Mouse (Mus musculus) forebrain, embryonic 14.5 days (tissue): ENCODE data around the gene Arhgef3. TPM values are rescaled to one million over a fixed set of nuclear protein-coding genes. Genes with fewer than 3 reads are reported as not detected.

ENCODE experiments used
- ATAC-seq: fragments of 200-750 bp; cut with Nextera tagmentation; 2 replicates; pipeline ENCODE4 v1.8.0; 2017; ENCODE audit warnings: mild to moderate bottlenecking, moderate library complexity
- DNase-seq: peaks from one replicate; pipeline ENCODE4 v3.0.0-alpha.2; 2015; ENCODE audit warnings: low spot score
- H3K27ac ChIP-seq: fragments of 300-500 bp; sonication (generic); 2 replicates; pipeline ENCODE4 v1.5.1; 2014; ENCODE audit warnings: low read depth, mild to moderate bottlenecking, control low read depth, low read length, moderate library complexity
- H3K27me3 ChIP-seq: fragments of 300-500 bp; sonication (generic); replicated peaks from 2 replicates; pipeline ENCODE4 v1.6.1; 2014; ENCODE audit warnings: low read length, control low read depth, mixed read lengths; ENCODE audit not compliant: control insufficient read depth, insufficient read depth
- H3K36me3 ChIP-seq: fragments of 300-500 bp; sonication (generic); 2 replicates; pipeline ENCODE4 v1.6.1; 2014; ENCODE audit warnings: low read length, control low read depth; ENCODE audit not compliant: control insufficient read depth, insufficient read depth
- H3K4me1 ChIP-seq: fragments of 300-500 bp; sonication (generic); 2 replicates; pipeline ENCODE4 v1.6.1; 2014; ENCODE audit warnings: antibody characterized with exemption, low read length, control low read depth; ENCODE audit not compliant: control insufficient read depth, insufficient read depth
- H3K4me2 ChIP-seq: fragments of 300-500 bp; sonication (generic); 2 replicates; pipeline ENCODE4 v1.6.1; 2014; ENCODE audit warnings: mild to moderate bottlenecking, control low read depth, low read length
- H3K4me3 ChIP-seq: fragments of 300-500 bp; sonication (generic); 2 replicates; pipeline ENCODE4 v1.5.1; 2014; ENCODE audit warnings: low read depth, low read length, control low read depth
- H3K9ac ChIP-seq: fragments of 300-500 bp; sonication (generic); 2 replicates; pipeline ENCODE4 v1.6.1; 2014; ENCODE audit warnings: mild to moderate bottlenecking, low read length, control low read depth, moderate library complexity
- H3K9me3 ChIP-seq: fragments of 300-500 bp; sonication (generic); replicated peaks from 2 replicates; pipeline ENCODE4 v1.6.1; 2016; ENCODE audit warnings: low read length, control low read depth, mixed read lengths; ENCODE audit not compliant: control insufficient read depth
- WGBS: fragments of 180-500 bp; shearing (Covaris S2); extraction: QIAGEN DNeasy Blood & Tissue Kit; methylation state at CpG from one replicate; pipeline ENCODE4 v1.1.7; 2014; 5-methylcytosine and 5-hydroxymethylcytosine counted together
- polyA plus RNA-seq: library from polyadenylated mRNA; unstranded; fragments of >200 nt; fragmentation: Nextera tagmentation; extraction: Ambion mirVana; gene quantifications from 2 replicates; pipeline ENCODE4 v1.2.1, GENCODE M21; 2014

Arhgef3 gene
- polyA plus RNA-seq, 1 experiment from 2014 or later = 3.0 TPM

DNA sequence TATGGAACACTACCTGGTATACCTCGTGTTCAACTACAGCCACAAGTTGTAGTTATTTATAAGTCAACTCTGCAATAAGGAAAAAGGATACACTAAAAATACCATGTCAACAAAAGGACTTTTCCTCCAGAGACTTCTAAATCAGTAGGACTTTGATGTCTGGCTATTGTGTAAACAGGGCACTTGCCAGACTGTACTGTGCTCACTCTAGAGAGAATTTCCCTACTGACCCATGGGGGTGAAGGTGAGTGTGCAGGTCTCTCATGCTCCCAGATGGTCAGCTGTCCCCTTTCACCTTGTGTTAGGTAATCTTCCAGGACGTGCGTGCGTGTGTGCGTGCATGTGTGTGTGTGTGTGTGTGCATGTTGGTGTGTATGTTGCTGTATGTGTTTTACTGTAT lies 182.3 kb downstream of the Arhgef3 start:
- no peak for ATAC-seq
- Histone ChIP-seq H3K4me2 (no peak overlapping the region), H3K9ac (no peak overlapping the region), H3K9me3 (no peaks in the 10 kb centered on the region), H3K27me3 (no peaks in the 10 kb centered on the region), H3K36me3 (no peaks in the 10 kb centered on the region), H3K4me1 (no peaks in the 10 kb centered on the region), H3K4me3 (no peak overlapping the region), H3K27ac (no peak overlapping the region)
- 88% methylated on average over 5 of the region's 5 CpGs for WGBS
- DNase-seq = no peak

GRCm38 (mm10) chr14:27298875-27299274 lies 184.2 kb downstream of the Arhgef3 start:
- no peak overlapping the region for H3K4me3 ChIP-seq
- ATAC-seq = no peak
- H3K4me1 ChIP-seq = no peaks in the 10 kb centered on the region
- no peaks in the 10 kb centered on the region for H3K27me3 ChIP-seq
- H3K9ac ChIP-seq = no peak overlapping the region
- H3K4me2 ChIP-seq = no peak overlapping the region
- no peak overlapping the region for H3K27ac ChIP-seq
- no peaks in the 10 kb centered on the region for H3K9me3 ChIP-seq
- H3K36me3 ChIP-seq = no peaks in the 10 kb centered on the region
- no peak for DNase-seq
- WGBS = 88% methylated on average over 2 of the region's 2 CpGs

DNA sequence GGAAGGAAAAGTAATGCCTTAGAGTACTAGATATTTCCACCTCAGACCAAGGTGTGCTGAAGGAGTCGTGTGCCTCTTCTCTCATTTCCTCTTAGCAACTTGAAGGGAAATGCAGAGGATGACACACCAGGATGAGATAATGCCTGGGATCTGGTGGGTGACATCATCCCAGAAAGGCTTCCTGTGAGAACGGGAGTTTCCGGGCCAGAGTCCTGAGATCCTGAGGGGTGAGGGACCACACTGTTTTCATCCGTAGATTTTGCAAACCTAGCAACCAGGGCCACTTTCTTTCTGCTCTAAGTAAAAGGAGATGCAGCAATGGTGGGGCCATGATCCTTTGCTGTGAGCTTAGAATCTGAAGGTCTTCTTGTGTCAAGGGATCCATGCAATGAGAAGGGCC lies 185.0 kb downstream of the Arhgef3 start:
- H3K36me3 ChIP-seq = no peaks in the 10 kb centered on the region

GRCm38 (mm10) chr14:27301768-27302499 lies 187.2 kb downstream of the Arhgef3 start:
- Histone ChIP-seq H3K4me3 (no peak overlapping the region), H3K36me3 (no peaks in the 10 kb centered on the region), H3K4me1 (no peaks in the 10 kb centered on the region), H3K27ac (no peak overlapping the region), H3K9ac (no peak overlapping the region), H3K27me3 (no peaks in the 10 kb centered on the region), H3K9me3 (no peaks in the 10 kb centered on the region), H3K4me2 (no peak overlapping the region)
- DNase-seq (peak; percentile 26), ATAC-seq (no peak)
- WGBS = 81% methylated on average over 5 of the region's 5 CpGs

More for the DNA sequence above, 185.0 kb downstream of the Arhgef3 start:
- H3K27ac ChIP-seq = no peak overlapping the region
- H3K9ac ChIP-seq = no peak overlapping the region
- 79% methylated on average over 4 of the region's 4 CpGs for WGBS
- no peak overlapping the region for H3K4me2 ChIP-seq
- H3K4me1 ChIP-seq = no peaks in the 10 kb centered on the region
- no peak overlapping the region for H3K4me3 ChIP-seq
- H3K9me3 ChIP-seq = no peaks in the 10 kb centered on the region
- no peaks in the 10 kb centered on the region for H3K27me3 ChIP-seq
- no peak for DNase-seq
- ATAC-seq = no peak

DNA sequence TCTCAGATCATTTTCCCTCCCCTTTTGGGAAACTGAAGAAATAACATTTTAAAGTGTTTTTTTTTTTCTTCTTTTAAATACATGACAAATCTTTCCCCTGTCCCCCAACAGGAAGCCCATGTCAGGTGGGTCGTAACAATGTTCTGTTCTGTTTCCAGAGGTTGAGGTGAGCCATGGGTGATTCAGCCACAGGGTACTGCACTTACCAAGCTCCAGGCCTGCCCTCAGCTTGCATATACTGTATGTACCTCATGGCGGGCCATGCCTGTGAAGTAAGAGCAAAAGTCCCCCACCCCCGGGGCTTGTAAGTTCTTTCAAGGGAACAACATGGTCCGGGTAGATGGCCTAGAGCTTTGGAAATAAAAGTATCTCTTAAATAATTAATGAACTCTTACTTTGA lies 188.6 kb downstream of the Arhgef3 start:
- 86% methylated on average over 4 of the region's 4 CpGs for WGBS
- no peaks in the 10 kb centered on the region for H3K4me1 ChIP-seq
- no peak overlapping the region for H3K4me3 ChIP-seq
- no peak for DNase-seq
- no peak overlapping the region for H3K27ac ChIP-seq
- no peak overlapping the region for H3K4me2 ChIP-seq
- no peaks in the 10 kb centered on the region for H3K9me3 ChIP-seq
- H3K36me3 ChIP-seq = no peaks in the 10 kb centered on the region
- H3K27me3 ChIP-seq = no peaks in the 10 kb centered on the region
- no peak overlapping the region for H3K9ac ChIP-seq
- ATAC-seq = no peak

- H3K9ac ChIP-seq = no peak overlapping the region
- no peak overlapping the region for H3K4me2 ChIP-seq
- no peak overlapping the region for H3K27ac ChIP-seq
- ATAC-seq (no peak), DNase-seq (no peak)
- no peaks in the 10 kb centered on the region for H3K36me3 ChIP-seq
- 78% methylated on average over 4 of the region's 4 CpGs for WGBS
- H3K27me3 ChIP-seq = no peaks in the 10 kb centered on the region
- no peaks in the 10 kb centered on the region for H3K4me1 ChIP-seq
- no peak overlapping the region for H3K4me3 ChIP-seq
- H3K9me3 ChIP-seq = no peaks in the 10 kb centered on the region
These were observed 189.7 kb downstream of the Arhgef3 start for GRCm38 (mm10) chr14:27304408-27304807.

DNA sequence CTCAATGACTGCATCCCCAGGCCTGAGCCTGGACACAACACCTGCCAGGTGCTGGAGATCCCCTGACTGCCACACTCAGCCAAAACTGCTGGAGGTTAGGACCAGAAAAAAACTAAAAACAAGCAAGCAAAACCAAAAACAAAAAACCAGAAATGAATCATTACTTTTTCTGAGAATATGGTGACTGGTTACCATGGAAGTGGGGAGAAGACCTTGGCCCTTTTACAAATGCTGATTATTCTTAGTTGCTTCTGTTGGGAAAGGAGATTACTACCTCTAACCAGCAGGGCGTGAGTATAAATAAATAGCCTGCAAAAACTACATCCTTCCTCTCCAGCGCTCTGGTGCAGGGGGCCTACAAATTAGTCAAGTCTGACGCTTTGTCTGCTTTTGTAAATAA lies 194.1 kb downstream of the Arhgef3 start:
- Histone ChIP-seq H3K36me3 (no peaks in the 10 kb centered on the region), H3K4me3 (no peak overlapping the region), H3K9ac (no peak overlapping the region), H3K27me3 (no peaks in the 10 kb centered on the region), H3K4me2 (no peak overlapping the region), H3K4me1 (no peaks in the 10 kb centered on the region), H3K9me3 (no peaks in the 10 kb centered on the region), H3K27ac (no peak overlapping the region)
- 67% methylated on average over 3 of the region's 3 CpGs for WGBS
- ATAC-seq (no peak), DNase-seq (no peak)

DNA sequence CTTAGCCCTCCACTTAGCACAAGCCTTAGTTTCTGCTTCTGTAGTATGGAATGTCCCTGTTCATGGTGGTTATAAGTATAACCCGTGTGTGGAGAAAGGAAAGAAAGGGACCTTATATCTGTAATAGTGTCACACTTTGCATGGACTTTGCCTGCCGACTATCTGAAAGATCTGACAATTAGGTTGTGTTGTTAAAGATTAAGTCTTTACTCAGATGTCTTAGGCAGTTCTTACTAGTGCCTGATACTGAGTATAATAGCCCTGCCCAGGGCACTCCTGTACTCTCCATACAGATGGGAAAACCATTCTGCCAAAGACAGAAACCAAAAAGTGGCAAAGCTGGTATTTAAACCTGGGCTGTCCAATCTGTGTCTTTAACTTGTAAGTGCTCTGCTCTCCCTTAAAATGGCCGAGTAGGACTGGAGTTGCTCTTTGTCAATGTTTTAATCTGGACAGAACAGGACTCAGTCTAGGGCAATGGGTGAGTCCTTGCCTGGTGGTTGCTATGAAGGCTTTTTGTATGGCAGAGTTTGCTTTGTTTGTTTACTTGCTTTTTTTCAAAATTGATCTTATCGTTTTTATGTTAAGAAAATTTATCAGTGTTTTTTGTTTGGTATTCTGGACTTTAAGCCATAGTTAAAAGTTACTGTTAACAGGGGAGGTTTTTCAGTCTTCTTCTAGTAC lies 196.0 kb downstream of the Arhgef3 start:
- Histone ChIP-seq H3K4me2 (no peak overlapping the region), H3K27ac (no peak overlapping the region), H3K4me1 (no peaks in the 10 kb centered on the region), H3K9me3 (no peaks in the 10 kb centered on the region), H3K36me3 (no peaks in the 10 kb centered on the region), H3K27me3 (no peaks in the 10 kb centered on the region), H3K9ac (no peak overlapping the region), H3K4me3 (no peak overlapping the region)
- DNase-seq (no peak), ATAC-seq (no peak)
- 75% methylated on average over 4 of the region's 4 CpGs for WGBS

- no peak for ATAC-seq
- WGBS = 90% methylated on average over 1 of the region's 1 CpGs
These were observed 197.7 kb downstream of the Arhgef3 start for GRCm38 (mm10) chr14:27312380-27312779.

More at GRCm38 (mm10) chr14:27312380-27312779, 197.7 kb downstream of the Arhgef3 start:
- Histone ChIP-seq H3K27ac (no peak overlapping the region), H3K36me3 (no peaks in the 10 kb centered on the region), H3K9ac (no peak overlapping the region), H3K27me3 (no peaks in the 10 kb centered on the region), H3K4me2 (no peak overlapping the region), H3K4me1 (no peaks in the 10 kb centered on the region), H3K4me3 (no peak overlapping the region), H3K9me3 (no peaks in the 10 kb centered on the region)
- no peak for DNase-seq
